Mouse (Mus musculus): ENCODE measurements around the gene Hoxb7. TPM values are rescaled to one million over a fixed set of nuclear protein-coding genes. Genes with fewer than 3 reads are reported as not detected.

Gene Hoxb7
- polyA plus RNA-seq, 1 experiment from 2014 or later: 0.24 TPM

GRCm38 (mm10) chr11:96289293-96289692, 2.9 kb downstream of the Hoxb7 start:
- no peak overlapping the region for H3K9ac ChIP-seq
- H3K4me1 ChIP-seq (replicated peaks): 0 out of 2 replicates have a peak, but pooled peaks cover 7% of the 10 kb centered on the region
- H3K4me3 ChIP-seq (replicated peaks): no peak overlapping the region
- no peak overlapping the region for H3K27ac ChIP-seq (replicated peaks)
- no peak for ATAC-seq (ENCODE audit: insufficient read depth)
- H3K4me2 ChIP-seq: no peak overlapping the region
- WGBS (ENCODE audit: insufficient replicate concordance): 14% methylated on average over 21 of the region's 21 CpGs
- peaks cover 100% of the 10 kb centered on the region for H3K27me3 ChIP-seq
- H3K36me3 ChIP-seq (replicated peaks): no peaks in the 10 kb centered on the region
- no peaks in the 10 kb centered on the region for H3K9me3 ChIP-seq (replicated peaks)

- Histone ChIP-seq H3K4me3 (replicated peaks) (no peak overlapping the region), H3K9me3 (replicated peaks) (no peaks in the 10 kb centered on the region), H3K4me2 (no peak overlapping the region), H3K4me1 (replicated peaks) (0 out of 2 replicates have a peak, but pooled peaks cover 4% of the 10 kb centered on the region), H3K27me3 (peaks cover 100% of the 10 kb centered on the region), H3K9ac (no peak overlapping the region), H3K36me3 (replicated peaks) (no peaks in the 10 kb centered on the region), H3K27ac (replicated peaks) (no peak overlapping the region)
- ATAC-seq (ENCODE audit: insufficient read depth): no peak
- 28% methylated on average over 6 of the region's 6 CpGs for WGBS (ENCODE audit: insufficient replicate concordance)
These were observed 3.4 kb downstream of the Hoxb7 start for GRCm38 (mm10) chr11:96289837-96290236.

DNA sequence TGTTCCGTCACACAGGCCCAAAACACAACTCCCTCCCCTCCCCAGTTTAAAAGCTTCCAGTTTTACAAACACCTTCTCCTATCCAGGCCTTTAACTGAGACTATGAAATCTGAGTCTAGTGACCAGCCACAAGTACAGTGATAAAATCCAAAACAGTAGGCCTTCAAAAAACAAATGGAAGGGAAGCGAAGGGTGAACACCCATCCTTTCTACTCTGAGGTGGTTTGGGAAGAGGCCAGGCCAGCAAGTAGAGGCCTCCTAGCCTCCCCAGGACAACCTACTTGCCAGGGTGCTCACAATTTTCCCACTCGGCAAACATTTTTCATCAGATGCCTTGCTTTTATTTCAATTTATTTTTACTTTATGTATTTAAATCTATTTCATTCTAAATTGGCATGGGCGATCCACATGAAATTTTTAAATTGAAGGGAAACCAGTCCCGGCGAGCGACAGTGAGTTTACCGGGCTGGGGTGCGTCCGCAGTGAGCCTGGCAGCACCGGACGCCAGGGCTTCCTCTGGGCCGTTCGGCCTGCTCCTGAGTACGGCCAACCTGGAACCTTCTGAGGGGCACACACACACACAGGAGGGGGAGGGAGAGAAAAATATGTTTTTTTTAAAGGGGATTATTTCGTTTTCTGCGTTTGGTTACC, 4.4 kb downstream of the Hoxb7 start:
- H3K4me3 ChIP-seq (replicated peaks): no peak overlapping the region
- H3K4me1 ChIP-seq (replicated peaks): 0 out of 2 replicates have a peak, but pooled peaks cover 4% of the 10 kb centered on the region
- 29% methylated on average over 17 of the region's 17 CpGs for WGBS (ENCODE audit: insufficient replicate concordance)
- H3K4me2 ChIP-seq: no peak overlapping the region
- no peaks in the 10 kb centered on the region for H3K9me3 ChIP-seq (replicated peaks)
- H3K9ac ChIP-seq: no peak overlapping the region
- no peak overlapping the region for H3K27ac ChIP-seq (replicated peaks)
- no peak for ATAC-seq (ENCODE audit: insufficient read depth)
- H3K36me3 ChIP-seq (replicated peaks): no peaks in the 10 kb centered on the region
- peaks cover 100% of the 10 kb centered on the region for H3K27me3 ChIP-seq

DNA sequence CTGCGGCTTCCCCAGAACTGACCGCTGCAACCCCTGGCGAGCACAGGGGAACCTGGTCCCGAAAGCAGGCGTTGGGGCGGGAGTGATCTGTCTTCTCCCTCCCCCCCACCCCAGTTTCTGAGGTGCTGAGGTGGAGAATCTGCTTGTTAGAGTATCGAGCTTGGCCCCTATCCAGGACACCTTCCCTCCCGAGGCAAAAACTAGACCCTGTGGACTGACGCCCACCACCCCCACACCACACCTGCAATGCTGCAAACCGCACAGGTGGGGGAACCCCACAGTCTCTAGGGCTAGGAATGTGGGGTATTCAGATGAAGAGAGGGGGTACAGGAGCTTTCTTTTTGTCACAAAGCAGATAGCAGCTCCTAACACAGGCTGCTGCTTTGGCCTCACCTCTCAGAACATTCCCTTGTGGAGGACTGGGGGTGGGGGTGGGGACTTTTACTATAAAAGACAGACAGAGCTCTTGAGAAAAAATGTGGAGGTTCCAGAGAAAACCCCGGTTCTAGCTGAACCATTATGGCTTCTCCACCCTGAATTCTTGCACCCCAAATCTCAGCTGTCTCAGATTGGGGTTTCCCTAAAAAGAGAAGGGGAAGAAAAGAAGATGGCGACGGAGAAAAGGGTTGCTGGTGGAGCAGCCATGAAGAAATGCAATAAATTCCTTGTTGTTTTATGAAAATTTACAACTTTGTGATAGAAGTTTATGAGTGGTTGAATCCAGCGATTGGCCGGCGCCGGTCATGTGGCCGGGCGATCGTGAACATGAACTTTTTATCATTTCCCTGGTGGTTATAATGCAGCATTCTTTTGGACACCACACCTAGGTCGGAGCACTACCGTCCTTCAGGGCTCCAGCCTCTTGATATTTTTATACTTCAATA, 5.5 kb downstream of the Hoxb7 start, which contains the start of gene Hoxb6:
Gene Hoxb6 (plus strand): TSS at position 796 of the 884 bp plus-strand sequence.
- H3K27ac ChIP-seq (replicated peaks): no peak within 1 kb of the TSS
- ATAC-seq (ENCODE audit: insufficient read depth): no peak
- no peaks in the 10 kb centered on the region for H3K9me3 ChIP-seq (replicated peaks)
- no peak within 1 kb of the TSS for H3K4me2 ChIP-seq
- H3K4me3 ChIP-seq (replicated peaks): no peak within 1 kb of the TSS
- peaks cover 100% of the 10 kb centered on the region for H3K27me3 ChIP-seq
- WGBS (ENCODE audit: insufficient replicate concordance): 8% methylated on average over 22 of the region's 22 CpGs
- H3K4me1 ChIP-seq (replicated peaks): no peaks in the 10 kb centered on the region
- H3K9ac ChIP-seq: no peak within 1 kb of the TSS
- no peaks in the 10 kb centered on the region for H3K36me3 ChIP-seq (replicated peaks)

DNA sequence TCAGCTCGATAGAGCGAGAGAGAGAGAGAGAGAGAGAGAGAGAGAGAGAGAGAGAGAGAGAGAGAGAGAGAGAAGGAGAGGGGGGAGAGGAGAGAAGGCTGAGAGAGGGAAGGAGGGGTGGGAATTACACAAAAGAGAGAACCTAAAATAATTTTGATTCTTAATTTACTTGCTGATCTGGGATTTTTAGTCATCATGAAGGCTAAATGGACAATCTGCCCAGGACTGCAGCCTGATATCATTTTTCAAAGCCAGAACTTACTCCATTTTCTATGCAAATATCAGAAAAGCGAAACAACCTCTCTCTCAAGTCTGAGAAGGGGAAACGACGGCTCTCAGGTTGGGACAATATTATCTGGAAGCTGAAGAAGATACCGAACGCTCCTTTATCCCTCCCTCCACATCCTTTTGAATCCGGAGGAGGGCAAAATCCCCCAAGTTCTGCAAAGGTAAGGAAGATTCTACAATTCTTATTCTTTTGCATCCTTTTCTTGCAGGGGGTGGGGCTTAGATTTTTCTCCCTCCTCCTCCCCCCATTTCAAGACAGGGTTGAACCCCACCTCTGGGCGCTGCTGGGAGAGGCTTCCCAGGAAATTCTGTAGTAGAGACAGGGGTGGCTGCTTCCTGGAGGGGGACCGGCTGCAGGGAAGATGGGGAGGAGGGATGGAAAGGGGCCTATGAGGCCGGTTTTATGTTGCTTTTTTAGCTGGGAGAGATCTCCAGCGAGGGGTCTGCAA, 6.3 kb downstream of the Hoxb7 start:
- Histone ChIP-seq H3K4me1 (replicated peaks) (no peaks in the 10 kb centered on the region), H3K27ac (replicated peaks) (no peak overlapping the region), H3K9ac (no peak overlapping the region), H3K4me3 (replicated peaks) (no peak overlapping the region), H3K4me2 (no peak overlapping the region), H3K27me3 (peaks cover 100% of the 10 kb centered on the region), H3K36me3 (replicated peaks) (no peaks in the 10 kb centered on the region), H3K9me3 (replicated peaks) (no peaks in the 10 kb centered on the region)
- WGBS (ENCODE audit: insufficient replicate concordance): 1% methylated on average over 12 of the region's 12 CpGs
- no peak for ATAC-seq (ENCODE audit: insufficient read depth)

GRCm38 (mm10) chr11:96293302-96293921, 7.0 kb downstream of the Hoxb7 start:
- Histone ChIP-seq H3K9me3 (replicated peaks) (no peaks in the 10 kb centered on the region), H3K9ac (no peak overlapping the region), H3K27ac (replicated peaks) (no peak overlapping the region), H3K4me2 (no peak overlapping the region), H3K27me3 (peaks cover 100% of the 10 kb centered on the region), H3K4me1 (replicated peaks) (no peaks in the 10 kb centered on the region), H3K4me3 (replicated peaks) (no peak overlapping the region), H3K36me3 (replicated peaks) (no peaks in the 10 kb centered on the region)
- WGBS (ENCODE audit: insufficient replicate concordance): 2% methylated on average over 22 of the region's 22 CpGs
- ATAC-seq (ENCODE audit: insufficient read depth): no peak

- ATAC-seq (ENCODE audit: insufficient read depth): no peak
- no peaks in the 10 kb centered on the region for H3K36me3 ChIP-seq (replicated peaks)
- H3K4me2 ChIP-seq: no peak overlapping the region
- no peak overlapping the region for H3K9ac ChIP-seq
- H3K9me3 ChIP-seq (replicated peaks): no peaks in the 10 kb centered on the region
- peaks cover 100% of the 10 kb centered on the region for H3K27me3 ChIP-seq
- under 1% methylated on average over 32 of the region's 32 CpGs for WGBS (ENCODE audit: insufficient replicate concordance)
- H3K4me3 ChIP-seq (replicated peaks): no peak overlapping the region
- H3K4me1 ChIP-seq (replicated peaks): no peaks in the 10 kb centered on the region
- H3K27ac ChIP-seq (replicated peaks): no peak overlapping the region
These were observed 8.0 kb downstream of the Hoxb7 start for GRCm38 (mm10) chr11:96294245-96295091.

DNA sequence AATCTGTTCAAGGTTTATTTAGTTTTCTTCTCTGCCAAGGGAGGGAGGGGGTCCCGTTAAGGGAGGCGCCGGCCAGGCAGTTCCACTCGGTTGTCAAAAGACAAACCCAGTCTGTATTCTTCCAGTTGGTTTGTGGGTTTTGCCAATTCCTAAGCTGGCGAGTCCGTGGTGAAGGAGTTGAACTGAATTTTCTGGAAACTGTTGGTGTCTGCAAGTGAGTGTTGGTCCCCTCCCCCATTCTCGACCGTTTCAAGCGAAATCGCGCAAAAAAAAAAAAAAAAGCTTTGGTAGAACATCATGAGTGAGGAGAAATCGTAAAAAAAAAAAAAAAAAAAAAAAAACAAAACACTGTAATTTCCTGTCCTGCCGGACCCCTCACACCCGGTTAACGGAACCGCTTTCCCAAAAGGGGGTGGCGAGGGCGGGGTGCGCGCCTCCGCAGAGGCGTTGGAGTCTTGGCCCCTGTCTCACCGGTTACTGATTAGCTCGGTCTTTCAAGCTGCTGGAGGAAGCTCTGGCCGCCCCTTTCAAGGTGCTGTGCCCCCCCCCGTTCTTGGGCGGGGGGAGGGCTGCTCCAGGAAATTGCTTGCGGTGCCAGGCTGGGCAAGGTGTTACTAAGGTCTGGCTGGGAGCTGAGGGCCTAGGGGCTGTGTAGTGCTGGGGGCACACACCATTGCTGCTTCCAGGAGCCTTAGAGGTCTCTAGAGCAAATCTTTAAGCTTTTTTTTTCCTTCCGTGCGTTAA, 8.8 kb downstream of the Hoxb7 start:
- peaks cover 100% of the 10 kb centered on the region for H3K27me3 ChIP-seq
- no peak overlapping the region for H3K4me2 ChIP-seq
- no peaks in the 10 kb centered on the region for H3K9me3 ChIP-seq (replicated peaks)
- H3K36me3 ChIP-seq (replicated peaks): no peaks in the 10 kb centered on the region
- H3K9ac ChIP-seq: no peak overlapping the region
- WGBS (ENCODE audit: insufficient replicate concordance): 1% methylated on average over 30 of the region's 30 CpGs
- ATAC-seq (ENCODE audit: insufficient read depth): no peak
- H3K4me1 ChIP-seq (replicated peaks): no peaks in the 10 kb centered on the region
- H3K4me3 ChIP-seq (replicated peaks): no peak overlapping the region
- no peak overlapping the region for H3K27ac ChIP-seq (replicated peaks)

GRCm38 (mm10) chr11:96296997-96297396, 10.6 kb downstream of the Hoxb7 start:
- Histone ChIP-seq H3K27me3 (peaks cover 100% of the 10 kb centered on the region), H3K9me3 (replicated peaks) (no peaks in the 10 kb centered on the region), H3K27ac (replicated peaks) (no peak overlapping the region), H3K4me2 (no peak overlapping the region), H3K9ac (no peak overlapping the region), H3K36me3 (replicated peaks) (no peaks in the 10 kb centered on the region), H3K4me1 (replicated peaks) (no peaks in the 10 kb centered on the region), H3K4me3 (replicated peaks) (no peak overlapping the region)
- 27% methylated on average over 2 of the region's 2 CpGs for WGBS (ENCODE audit: insufficient replicate concordance)
- ATAC-seq (ENCODE audit: insufficient read depth): no peak

GRCm38 (mm10) chr11:96297428-96297827, 11.0 kb downstream of the Hoxb7 start:
- no peaks in the 10 kb centered on the region for H3K9me3 ChIP-seq (replicated peaks)
- ATAC-seq (ENCODE audit: insufficient read depth): no peak
- WGBS (ENCODE audit: insufficient replicate concordance): 33% methylated on average over 3 of the region's 3 CpGs
- H3K4me2 ChIP-seq: no peak overlapping the region
- no peaks in the 10 kb centered on the region for H3K4me1 ChIP-seq (replicated peaks)
- no peak overlapping the region for H3K9ac ChIP-seq
- no peak overlapping the region for H3K27ac ChIP-seq (replicated peaks)
- H3K27me3 ChIP-seq: peaks cover 100% of the 10 kb centered on the region
- H3K36me3 ChIP-seq (replicated peaks): no peaks in the 10 kb centered on the region
- H3K4me3 ChIP-seq (replicated peaks): no peak overlapping the region

All from liver, embryonic 15.5 days (tissue).